Mouse (Mus musculus): Measurements from ENCODE around the gene Pate4. TPM values are rescaled to one million over a fixed set of nuclear protein-coding genes. Genes with fewer than 3 reads are reported as not detected.

Gene Pate4
- total and polyA plus RNA-seq, 2 experiments from 2014 or later = not detected

DNA sequence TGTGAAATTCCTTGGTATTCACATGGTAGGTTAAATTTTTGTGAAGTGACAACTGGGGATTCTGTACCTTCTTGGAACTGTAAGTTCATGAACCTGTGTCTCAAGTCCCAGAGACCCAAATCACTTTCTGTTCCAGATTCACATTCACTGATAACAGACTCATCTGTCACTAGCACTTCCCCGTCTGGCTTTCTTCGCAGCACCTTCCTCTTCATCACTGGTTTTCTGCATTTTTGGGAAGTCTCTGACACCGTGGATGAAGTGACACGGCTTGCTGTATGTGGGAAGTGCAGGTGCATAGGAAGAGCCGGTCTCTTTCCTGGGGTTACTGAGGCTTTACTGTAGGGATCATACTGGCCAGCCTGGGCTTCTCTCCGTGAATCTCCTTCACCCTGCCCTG lies 50.2 kb downstream of the Pate4 start:
- H3K9ac ChIP-seq = no peak overlapping the region
- H3K27ac ChIP-seq (ENCODE audit: low read depth, low read length) = no peak overlapping the region
- no peak overlapping the region for H3K4me2 ChIP-seq (ENCODE audit: low read depth)
- no peaks in the 10 kb centered on the region for H3K9me3 ChIP-seq (ENCODE audit: low read length)
- no peak for TF ChIP-seq CTCF (IDR thresholded peaks at IDR 0.05; ENCODE audit: low read depth)
- no peak overlapping the region for H3K4me3 ChIP-seq (ENCODE audit: low read depth, low read length)
- H3K36me3 ChIP-seq (ENCODE audit: insufficient read depth) = peaks cover 25% of the 10 kb centered on the region
- ATAC-seq (no peak), DNase-seq (no peak)
- H3K27me3 ChIP-seq (ENCODE audit: insufficient read depth, low read length) = no peaks in the 10 kb centered on the region
- WGBS = 90% methylated on average over 6 of the region's 6 CpGs
- H3K4me1 ChIP-seq (ENCODE audit: insufficient read depth) = peaks cover 8% of the 10 kb centered on the region; the same call in 1 of the 2 replicates

DNA sequence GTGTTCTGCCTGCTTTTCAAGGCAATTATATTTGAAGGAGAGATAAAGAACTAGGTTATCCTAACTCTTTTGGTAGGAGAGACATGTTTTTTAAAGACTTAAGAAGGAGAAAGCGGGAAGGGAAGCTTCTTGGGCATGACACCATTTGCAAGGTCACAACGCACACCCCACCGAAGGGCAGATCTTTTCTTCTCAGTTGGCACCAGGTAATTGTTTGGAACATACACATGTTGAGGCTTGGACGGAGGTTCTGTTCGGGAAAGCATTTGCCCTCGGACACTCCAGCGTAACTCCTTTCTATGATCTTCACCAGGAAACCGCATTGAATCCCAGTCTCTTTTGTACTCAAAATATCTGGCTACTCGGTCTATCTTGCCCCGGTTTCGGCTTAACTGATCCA lies 50.7 kb downstream of the Pate4 start:
- ATAC-seq = no peak

DNA sequence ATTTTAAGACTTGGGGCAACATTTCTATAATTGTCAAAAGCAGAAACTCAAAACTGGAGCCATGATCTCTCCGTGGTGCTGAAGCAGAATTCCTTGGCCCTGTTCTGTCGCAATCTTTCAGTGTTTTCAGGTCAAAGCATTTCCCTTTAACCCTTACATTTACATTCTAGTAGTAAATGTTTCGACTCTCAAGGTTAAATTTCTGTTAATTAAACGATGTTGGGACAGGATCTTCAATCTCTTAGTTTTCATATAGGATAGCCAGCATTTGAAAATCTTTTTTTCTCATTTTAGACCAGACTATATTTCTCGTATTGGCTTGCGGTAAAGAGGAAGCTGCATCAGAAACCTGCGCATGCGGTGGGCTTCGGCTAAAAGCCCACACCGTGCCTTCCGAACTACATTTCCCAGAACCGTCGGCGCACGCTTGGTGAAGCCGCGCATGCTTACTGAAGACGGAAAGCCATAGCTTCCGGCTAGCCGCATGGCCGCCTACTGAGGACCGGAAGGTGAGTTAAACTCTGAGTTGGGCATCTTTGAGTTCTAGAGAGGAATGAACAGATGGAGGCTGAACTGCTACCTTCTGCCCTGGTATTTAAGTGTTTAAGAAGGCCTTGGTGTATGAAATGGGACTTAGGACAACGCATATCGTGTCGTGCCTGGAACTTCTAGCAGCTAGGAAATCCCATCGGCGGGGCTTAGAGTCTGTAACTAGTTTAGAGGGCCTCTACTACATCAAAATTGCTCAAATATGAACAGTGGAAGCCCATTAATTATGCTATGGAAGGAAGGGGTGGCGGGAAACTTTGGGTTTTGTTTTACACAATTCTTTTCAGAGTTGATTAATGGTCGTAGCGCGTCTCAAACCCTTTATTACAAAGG lies 52.5 kb downstream of the Pate4 start:
- peak overlapping the region; percentile 61 for H3K4me3 ChIP-seq (ENCODE audit: low read depth, low read length)
- peaks cover 8% of the 10 kb centered on the region; the same call in 1 of the 2 replicates for H3K4me1 ChIP-seq (ENCODE audit: insufficient read depth)
- H3K9me3 ChIP-seq (ENCODE audit: low read length) = no peaks in the 10 kb centered on the region
- H3K27ac ChIP-seq (ENCODE audit: low read depth, low read length) = peak overlapping the region; percentile 84
- no peaks in the 10 kb centered on the region for H3K27me3 ChIP-seq (ENCODE audit: insufficient read depth, low read length)
- WGBS = 2% methylated on average over 31 of the region's 31 CpGs
- peak overlapping the region; percentile 63 for H3K9ac ChIP-seq
- peaks cover 9% of the 10 kb centered on the region; the same call in 1 of the 2 replicates for H3K36me3 ChIP-seq (ENCODE audit: insufficient read depth)
- TF ChIP-seq CTCF (IDR thresholded peaks at IDR 0.05; ENCODE audit: low read depth) = no peak
- ATAC-seq (peak; percentile 93), DNase-seq (peak; percentile 96)
- H3K4me2 ChIP-seq (ENCODE audit: low read depth) = peak overlapping the region; percentile 93

More for the DNA sequence above, 50.7 kb downstream of the Pate4 start:
- H3K4me3 ChIP-seq (ENCODE audit: low read depth, low read length) = no peak overlapping the region
- no peak for DNase-seq
- H3K27me3 ChIP-seq (ENCODE audit: insufficient read depth, low read length) = no peaks in the 10 kb centered on the region
- no peak overlapping the region for H3K4me2 ChIP-seq (ENCODE audit: low read depth)
- H3K4me1 ChIP-seq (ENCODE audit: insufficient read depth) = peaks cover 8% of the 10 kb centered on the region; the same call in 1 of the 2 replicates
- no peak for TF ChIP-seq CTCF (IDR thresholded peaks at IDR 0.05; ENCODE audit: low read depth)
- 94% methylated on average over 11 of the region's 11 CpGs for WGBS
- no peak overlapping the region for H3K27ac ChIP-seq (ENCODE audit: low read depth, low read length)
- H3K36me3 ChIP-seq (ENCODE audit: insufficient read depth) = peaks cover 20% of the 10 kb centered on the region; the same call in 1 of the 2 replicates
- no peaks in the 10 kb centered on the region for H3K9me3 ChIP-seq (ENCODE audit: low read length)
- no peak overlapping the region for H3K9ac ChIP-seq

DNA sequence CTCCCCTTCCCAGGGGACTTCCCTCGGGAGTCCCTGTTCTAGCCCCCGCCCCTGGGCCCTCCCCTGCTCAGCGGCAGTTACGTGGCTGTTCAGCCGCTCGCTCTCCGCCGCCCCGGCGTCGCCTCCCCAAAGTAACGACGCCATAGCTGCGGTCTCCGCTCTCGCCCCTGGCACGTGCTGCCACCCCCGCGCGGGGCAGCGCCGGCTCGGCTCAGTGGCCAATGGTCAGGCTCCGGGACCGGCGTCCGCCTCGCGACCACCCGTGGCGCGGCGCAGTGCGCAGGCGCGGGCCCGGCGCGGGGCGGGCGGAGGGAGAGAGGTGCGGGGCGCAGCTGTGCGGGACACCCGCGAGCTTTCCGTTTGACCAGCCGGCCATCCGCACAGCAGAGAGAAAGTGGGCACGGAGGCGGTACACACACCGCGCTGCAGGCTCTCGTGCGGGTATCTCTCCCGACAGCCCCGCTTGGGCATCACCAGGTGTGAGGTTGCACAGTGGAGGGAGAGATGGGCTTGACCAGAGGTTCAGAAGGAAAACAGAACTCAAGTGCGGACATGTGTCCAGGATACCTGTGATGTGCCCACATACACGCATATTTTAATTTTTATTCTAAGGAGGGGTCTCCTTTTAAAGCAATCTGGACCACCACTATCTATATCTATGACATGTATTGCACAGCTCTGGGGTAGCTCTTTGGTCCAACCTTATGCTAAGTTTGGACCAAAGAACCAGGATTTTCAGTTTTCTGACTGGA lies 53.3 kb downstream of the Pate4 start, which contains the start of the genes Ddx25 and Pus3:
TSS of gene Ddx25 (minus strand) at position 272 of the 752 bp plus-strand sequence.
TSS of gene Pus3 (plus strand) at position 339 of the 752 bp plus-strand sequence.
- Histone ChIP-seq H3K4me3 (ENCODE audit: low read depth, low read length) (peak within 1 kb of the TSS; percentile 61), H3K4me1 (ENCODE audit: insufficient read depth) (peaks cover 8% of the 10 kb centered on the region; the same call in 1 of the 2 replicates), H3K4me2 (ENCODE audit: low read depth) (peak within 1 kb of the TSS; percentile 93), H3K9ac (peak within 1 kb of the TSS; percentile 63), H3K9me3 (ENCODE audit: low read length) (no peaks in the 10 kb centered on the region), H3K27ac (ENCODE audit: low read depth, low read length) (peak within 1 kb of the TSS; percentile 84), H3K27me3 (ENCODE audit: insufficient read depth, low read length) (no peaks in the 10 kb centered on the region), H3K36me3 (ENCODE audit: insufficient read depth) (peaks cover 12% of the 10 kb centered on the region; the same call in 1 of the 2 replicates)
- TF ChIP-seq CTCF (IDR thresholded peaks at IDR 0.05; ENCODE audit: low read depth) = no peak
- ATAC-seq (peak; percentile 71), DNase-seq (peak; percentile 83)
- 2% methylated on average over 57 of the region's 59 CpGs for WGBS

Other genes with a start within 250 kb of the Pate4 start
- 9.6 and 13.7 TPM in 2 replicates for gene Cdon, start 190.8 kb downstream of the Pate4 start, total RNA-seq (2014; rRNA removed)
- 0.94 and 1.3 TPM in 2 replicates for gene Cdon, start 190.8 kb downstream of the Pate4 start, polyA plus RNA-seq (2015; fragmentation: Nextera tagmentation; extraction: Ambion mirVana)
- gene Gm1113, start 93.7 kb downstream of the Pate4 start, total RNA-seq (2014; rRNA removed) = not detected in 2 replicates
- not detected in 2 replicates for gene Gm1113, start 93.7 kb downstream of the Pate4 start, polyA plus RNA-seq (2015; fragmentation: Nextera tagmentation; extraction: Ambion mirVana)
- gene Ddx25, start 53.4 kb downstream of the Pate4 start, total RNA-seq (2014; rRNA removed) = 22.2 and 23.5 TPM in 2 replicates
- gene Ddx25, start 53.4 kb downstream of the Pate4 start, polyA plus RNA-seq (2015; fragmentation: Nextera tagmentation; extraction: Ambion mirVana) = 23.6 and 25.6 TPM in 2 replicates
- gene Pus3, start 53.3 kb downstream of the Pate4 start, total RNA-seq (2014; rRNA removed) = 18.8 and 19.2 TPM in 2 replicates
- gene Pus3, start 53.3 kb downstream of the Pate4 start, polyA plus RNA-seq (2015; fragmentation: Nextera tagmentation; extraction: Ambion mirVana) = 13.9 and 15.2 TPM in 2 replicates
- 0.62 and 2.6 TPM in 2 replicates for gene Pate2, start 41.7 kb downstream of the Pate4 start, total RNA-seq (2014; rRNA removed)
- 0.67 and 0.90 TPM in 2 replicates for gene Pate2, start 41.7 kb downstream of the Pate4 start, polyA plus RNA-seq (2015; fragmentation: Nextera tagmentation; extraction: Ambion mirVana)
- 15.8 and 16.6 TPM in 2 replicates for gene Hyls1, start 41.5 kb downstream of the Pate4 start, total RNA-seq (2014; rRNA removed)
- gene Hyls1, start 41.5 kb downstream of the Pate4 start, polyA plus RNA-seq (2015; fragmentation: Nextera tagmentation; extraction: Ambion mirVana) = 13.6 and 14.8 TPM in 2 replicates
- gene Pate3, start 36.3 kb upstream of the Pate4 start, total RNA-seq (2014; rRNA removed) = not detected in 2 replicates
- gene Pate3, start 36.3 kb upstream of the Pate4 start, polyA plus RNA-seq (2015; fragmentation: Nextera tagmentation; extraction: Ambion mirVana) = not detected in 2 replicates
- not detected in 2 replicates for gene Pate1, start 75.4 kb upstream of the Pate4 start, total RNA-seq (2014; rRNA removed)
- gene Pate1, start 75.4 kb upstream of the Pate4 start, polyA plus RNA-seq (2015; fragmentation: Nextera tagmentation; extraction: Ambion mirVana) = not detected in 2 replicates
- gene Gm17677, start 129.1 kb upstream of the Pate4 start, total RNA-seq (2014; rRNA removed) = not detected in 2 replicates
- gene Gm17677, start 129.1 kb upstream of the Pate4 start, polyA plus RNA-seq (2015; fragmentation: Nextera tagmentation; extraction: Ambion mirVana) = not detected in 2 replicates
- gene Gm17727, start 166.2 kb upstream of the Pate4 start, total RNA-seq (2014; rRNA removed) = not detected in 2 replicates
- gene Gm17727, start 166.2 kb upstream of the Pate4 start, polyA plus RNA-seq (2015; fragmentation: Nextera tagmentation; extraction: Ambion mirVana) = not detected in 2 replicates
- gene Gm27235, start 178.2 kb upstream of the Pate4 start, total RNA-seq (2014; rRNA removed) = not detected in 2 replicates
- gene Gm27235, start 178.2 kb upstream of the Pate4 start, polyA plus RNA-seq (2015; fragmentation: Nextera tagmentation; extraction: Ambion mirVana) = not detected in 2 replicates
- gene D730048I06Rik, start 178.2 kb upstream of the Pate4 start, total RNA-seq (2014; rRNA removed) = not detected in 2 replicates
- not detected in 2 replicates for gene D730048I06Rik, start 178.2 kb upstream of the Pate4 start, polyA plus RNA-seq (2015; fragmentation: Nextera tagmentation; extraction: Ambion mirVana)
- not detected in 2 replicates for gene 9230110F15Rik, start 232.2 kb upstream of the Pate4 start, total RNA-seq (2014; rRNA removed)
- not detected in 2 replicates for gene 9230110F15Rik, start 232.2 kb upstream of the Pate4 start, polyA plus RNA-seq (2015; fragmentation: Nextera tagmentation; extraction: Ambion mirVana)